Mouse (Mus musculus): ENCODE data around the gene Chil1.

The Chil1 gene

GRCm38 (mm10) chr1:134236142-134236541, 54.2 kb downstream of the Chil1 start:
- DNase-seq (ENCODE audit: low read depth, low spot score), result no peak
- H3K27me3 ChIP-seq (ENCODE audit: control insufficient read depth, insufficient read depth, low read length, poor library complexity, severe bottlenecking), result no peaks in the 10 kb centered on the region
- no peaks in the 10 kb centered on the region for H3K36me3 ChIP-seq (ENCODE audit: control insufficient read depth, insufficient read depth, low read length, poor library complexity, severe bottlenecking)

- no peaks in the 10 kb centered on the region for H3K27me3 ChIP-seq (ENCODE audit: control insufficient read depth, insufficient read depth, low read length, poor library complexity, severe bottlenecking)
- peak; percentile 15 for DNase-seq (ENCODE audit: low read depth, low spot score)
- H3K36me3 ChIP-seq (ENCODE audit: control insufficient read depth, insufficient read depth, low read length, poor library complexity, severe bottlenecking), result no peaks in the 10 kb centered on the region
Measured at GRCm38 (mm10) chr1:134237438-134237837, 55.5 kb downstream of the Chil1 start.
